Mouse (Mus musculus): ENCODE measurements around the gene Pabpc4. TPM values are rescaled to one million over a fixed set of nuclear protein-coding genes. Genes with fewer than 3 reads are reported as not detected.
"Not testable (repeated sequence)": the region's sequence is repeated elsewhere in the genome, so short reads cannot be mapped to it uniquely, and the experiment has no call there.

Pabpc4 gene
- total RNA-seq, 2 experiments from 2014 or later, result 257 to 364 TPM

- no peak for ATAC-seq (replicated peaks; ENCODE audit: low FRiP score, low TSS enrichment, poor library complexity, severe bottlenecking)
Measured at GRCm38 (mm10) chr4:123246651-123247050, 15.5 kb upstream of the Pabpc4 start.

- ATAC-seq (replicated peaks; ENCODE audit: low FRiP score, low TSS enrichment, poor library complexity, severe bottlenecking), result no peak
Measured at GRCm38 (mm10) chr4:123247147-123247880, 14.8 kb upstream of the Pabpc4 start.

GRCm38 (mm10) chr4:123248971-123249567, 13.1 kb upstream of the Pabpc4 start:
- no peak for ATAC-seq (replicated peaks; ENCODE audit: low FRiP score, low TSS enrichment, poor library complexity, severe bottlenecking)

GRCm38 (mm10) chr4:123252214-123252613, 9.9 kb upstream of the Pabpc4 start:
- no peak for ATAC-seq (replicated peaks; ENCODE audit: low FRiP score, low TSS enrichment, poor library complexity, severe bottlenecking)

- ATAC-seq (replicated peaks; ENCODE audit: low FRiP score, low TSS enrichment, poor library complexity, severe bottlenecking), result peak; percentile 79
Measured at GRCm38 (mm10) chr4:123254617-123255016, 7.5 kb upstream of the Pabpc4 start.

GRCm38 (mm10) chr4:123260071-123260746, 1.9 kb upstream of the Pabpc4 start:
- peak; percentile 44; the same call in 1 of the 2 replicates for ATAC-seq (replicated peaks; ENCODE audit: low FRiP score, low TSS enrichment, poor library complexity, severe bottlenecking)

GRCm38 (mm10) chr4:123271063-123271462, 8.9 kb downstream of the Pabpc4 start:
- no peak for ATAC-seq (replicated peaks; ENCODE audit: low FRiP score, low TSS enrichment, poor library complexity, severe bottlenecking)

GRCm38 (mm10) chr4:123280117-123280516, 18.0 kb downstream of the Pabpc4 start:
- ATAC-seq (replicated peaks; ENCODE audit: low FRiP score, low TSS enrichment, poor library complexity, severe bottlenecking), result no peak

GRCm38 (mm10) chr4:123282500-123282899, 20.3 kb downstream of the Pabpc4 start:
- ATAC-seq (replicated peaks; ENCODE audit: low FRiP score, low TSS enrichment, poor library complexity, severe bottlenecking), result peak; percentile 85

GRCm38 (mm10) chr4:123282915-123283674, 20.9 kb downstream of the Pabpc4 start:
- not testable (repeated sequence) for ATAC-seq (replicated peaks; ENCODE audit: low FRiP score, low TSS enrichment, poor library complexity, severe bottlenecking)

- ATAC-seq (replicated peaks; ENCODE audit: low FRiP score, low TSS enrichment, poor library complexity, severe bottlenecking), result not testable (repeated sequence)
Measured at GRCm38 (mm10) chr4:123283675-123284064, 21.5 kb downstream of the Pabpc4 start.

- 0 out of 2 replicates have a peak, but pooled peaks have one; percentile 10 for ATAC-seq (replicated peaks; ENCODE audit: low FRiP score, low TSS enrichment, poor library complexity, severe bottlenecking)
Measured at GRCm38 (mm10) chr4:123284731-123285624, 22.8 kb downstream of the Pabpc4 start.

- ATAC-seq (replicated peaks; ENCODE audit: low FRiP score, low TSS enrichment, poor library complexity, severe bottlenecking), result peak; percentile 64
Measured at GRCm38 (mm10) chr4:123286790-123287189, 24.6 kb downstream of the Pabpc4 start.

- ATAC-seq (replicated peaks; ENCODE audit: low FRiP score, low TSS enrichment, poor library complexity, severe bottlenecking), result no peak
Measured at GRCm38 (mm10) chr4:123289038-123289437, 26.9 kb downstream of the Pabpc4 start.

- ATAC-seq (replicated peaks; ENCODE audit: low FRiP score, low TSS enrichment, poor library complexity, severe bottlenecking), result no peak
Measured at GRCm38 (mm10) chr4:123292390-123292789, 30.2 kb downstream of the Pabpc4 start.

GRCm38 (mm10) chr4:123292989-123293388, 30.8 kb downstream of the Pabpc4 start:
- ATAC-seq (replicated peaks; ENCODE audit: low FRiP score, low TSS enrichment, poor library complexity, severe bottlenecking), result no peak

GRCm38 (mm10) chr4:123293661-123294443, 31.7 kb downstream of the Pabpc4 start:
- no peak for ATAC-seq (replicated peaks; ENCODE audit: low FRiP score, low TSS enrichment, poor library complexity, severe bottlenecking)

GRCm38 (mm10) chr4:123295026-123295425, 32.9 kb downstream of the Pabpc4 start:
- ATAC-seq (replicated peaks; ENCODE audit: low FRiP score, low TSS enrichment, poor library complexity, severe bottlenecking), result not testable (repeated sequence)

Data from megakaryocyte-erythroid progenitor cell, adult 5-6 weeks (primary cell).